Mouse (Mus musculus): ENCODE measurements at regions not wholly inside any gene's neighbourhood (a gene's known extent, or its start where the extent isn't known, plus 50 kb on each side); places are given as distances from the start of the nearest gene placed in this dataset.

DNA sequence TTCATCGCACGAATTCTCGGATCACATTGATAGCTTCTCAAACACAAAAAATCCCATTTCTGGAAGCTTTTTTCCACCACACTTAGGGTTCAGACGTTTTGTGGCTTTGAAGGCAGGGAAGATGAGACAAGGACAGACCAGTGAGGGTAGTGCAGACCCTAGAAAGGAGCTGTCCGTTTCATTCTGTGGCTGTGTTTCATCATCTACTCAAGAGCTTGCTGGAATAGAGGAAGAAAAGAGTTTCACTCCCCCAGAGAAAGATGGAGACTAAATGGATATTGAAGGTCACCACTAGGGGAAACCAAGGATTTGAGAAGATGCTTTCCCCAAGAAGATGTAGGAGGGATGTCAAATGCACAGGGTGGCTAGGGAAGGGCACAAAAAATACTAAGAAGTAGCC, 171.3 kb upstream of the Kbtbd8 start:
- TF ChIP-seq CTCF (IDR thresholded peaks at IDR 0.05 in 2 of 3, conservative IDR thresholded peaks at IDR 0.05 in 1 of 3; ENCODE audit: control insufficient read depth in 1 of 3, insufficient read depth in 1 of 3, low read depth in 2 of 3, low read length in 3 of 3, poor library complexity in 1 of 3, severe bottlenecking in 1 of 3) (no peak), USF1 (IDR thresholded peaks at IDR 0.05; ENCODE audit: low read depth, low read length) (no peak), POLR2A (IDR thresholded peaks at IDR 0.05; ENCODE audit: control insufficient read depth in 1 of 2, insufficient read depth in 1 of 2, low read depth in 1 of 2, low read length in 2 of 2, poor library complexity in 1 of 2) (no peak), RCOR1 (IDR thresholded peaks at IDR 0.05; ENCODE audit: low read depth, low read length) (no peak), SMC3 (IDR thresholded peaks at IDR 0.05; ENCODE audit: low read depth, low read length) (no peak), CHD2 (IDR thresholded peaks at IDR 0.05; ENCODE audit: low read length) (no peak), NRF1 (IDR thresholded peaks at IDR 0.05; ENCODE audit: insufficient read depth, low read depth, low read length, poor library complexity, severe bottlenecking) (no peak), EP300 (IDR thresholded peaks at IDR 0.05; ENCODE audit: low read depth in 1 of 2, low read length in 2 of 2) (no peak), GABPA (IDR thresholded peaks at IDR 0.05; ENCODE audit: low read depth, low read length) (no peak), GATA1 (IDR thresholded peaks at IDR 0.05; ENCODE audit: low read depth, low read length) (no peak), POLR2AphosphoS2 (IDR thresholded peaks at IDR 0.05; ENCODE audit: low read length) (no peak), ZNF384 (IDR thresholded peaks at IDR 0.05; ENCODE audit: low read depth, low read length) (no peak)
